Mouse (Mus musculus) subcutaneous adipose tissue, adult 2 months (tissue): ENCODE results near the gene Cacna1d. TPM values are rescaled to one million over a fixed set of nuclear protein-coding genes. Genes with fewer than 3 reads are reported as not detected.

Source experiments
- polyA plus RNA-seq: library from polyadenylated mRNA; depleted of rRNA; stranded (reverse); fragments of >200 nt; gene quantifications from 2 replicates; pipeline ENCODE4 v1.2.3, GENCODE M21; 2012; ENCODE audit warnings: low replicate concordance; rRNA removed

Gene Cacna1d
- 1.9 and 21.8 TPM in 2 replicates for polyA plus RNA-seq

DNA sequence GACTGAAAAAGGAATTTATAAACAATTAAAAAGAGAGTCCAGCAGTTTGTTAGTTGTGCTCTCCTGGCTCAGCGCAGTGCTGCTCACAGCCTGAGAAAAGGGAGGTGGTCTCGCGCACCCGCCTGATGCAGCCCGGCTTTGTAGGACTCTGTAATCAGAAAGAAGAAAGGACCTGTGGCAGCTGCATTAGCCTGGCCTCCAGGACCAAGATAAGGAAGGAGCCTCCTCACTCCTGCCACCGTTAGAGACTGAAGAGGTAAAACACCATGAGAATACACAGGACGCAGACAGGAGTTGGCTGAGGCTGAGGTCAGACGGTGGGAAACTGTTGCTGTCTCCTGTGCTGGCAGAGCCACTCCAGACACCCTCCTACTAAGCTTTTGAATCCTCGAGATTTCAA is at the start of gene Cacna1d:
Gene Cacna1d, minus strand, starts transcription at position 114 of the 400 bp plus-strand sequence.

DNA sequence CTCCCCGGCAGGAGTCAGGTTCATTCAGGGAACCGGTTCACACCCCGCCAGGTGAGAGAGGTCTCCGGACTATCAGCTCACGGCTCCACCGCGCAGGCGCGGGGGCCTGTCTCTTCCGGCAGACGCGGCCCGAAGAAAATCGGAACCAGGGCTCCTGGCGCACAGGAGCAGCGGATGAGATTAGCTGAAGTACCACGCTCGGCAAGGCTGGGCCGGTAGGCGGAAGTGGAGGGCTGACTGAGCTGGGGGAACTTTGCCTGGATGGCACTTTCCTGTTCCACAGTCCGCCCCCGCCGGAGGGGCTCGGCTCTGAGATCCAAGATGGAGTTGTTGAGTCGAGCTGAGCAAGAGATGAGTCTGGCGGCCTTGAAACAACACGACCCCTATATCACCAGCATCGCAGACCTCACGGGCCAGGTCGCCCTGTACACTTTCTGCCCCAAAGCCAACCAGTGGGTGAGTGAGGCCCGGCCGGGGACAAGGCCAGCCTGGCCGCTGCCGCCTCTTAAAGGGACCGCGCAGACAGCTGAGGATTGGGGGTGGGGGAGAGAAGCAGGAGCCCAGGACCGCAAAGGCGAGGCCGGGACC is 11.8 kb downstream of the Cacna1d start, which contains the start of gene Dcp1a:
Gene Dcp1a, plus strand, starts transcription at position 175 of the 588 bp plus-strand sequence.

DNA sequence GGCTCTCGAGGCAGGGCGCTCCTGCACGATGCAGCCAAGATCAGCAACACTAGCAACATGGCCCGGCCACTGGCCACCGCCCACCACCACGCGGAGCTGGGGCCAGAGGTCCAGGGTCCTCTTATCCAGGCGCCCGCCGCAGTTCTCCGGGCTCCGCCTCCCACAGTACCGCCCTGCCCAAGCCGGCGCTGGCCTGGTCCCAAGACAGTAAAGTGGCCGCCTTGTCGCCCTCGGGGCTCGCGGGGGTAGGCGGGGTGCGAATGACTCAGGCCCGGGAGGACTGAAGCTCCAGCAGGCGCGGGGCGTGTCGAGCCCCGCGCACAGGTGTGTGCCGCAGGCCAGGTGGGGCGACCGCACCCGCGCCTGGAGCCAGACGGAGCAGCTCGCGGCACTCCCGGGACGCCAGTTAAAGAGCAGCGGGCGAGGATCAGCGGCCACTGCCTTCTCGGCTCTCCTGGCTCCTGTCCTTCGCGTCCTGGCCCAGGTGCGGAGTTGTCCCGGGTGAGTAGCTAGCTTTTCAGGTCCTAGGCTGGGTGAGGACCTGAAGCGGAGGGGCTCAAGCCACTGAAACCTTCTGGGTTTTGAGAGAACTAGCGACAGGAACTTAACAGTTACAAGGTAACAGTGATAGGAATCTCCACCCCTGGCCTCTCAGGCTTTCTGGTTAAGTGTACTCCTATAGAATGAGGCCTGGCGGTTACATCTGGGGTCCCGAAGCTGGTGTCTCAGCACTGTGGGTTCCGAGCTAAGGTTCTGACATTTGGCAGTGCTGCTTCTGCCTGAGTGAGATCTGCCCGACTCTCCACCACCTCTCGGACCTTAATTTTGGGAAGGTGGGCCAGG is 482.3 kb downstream of the Cacna1d start, which contains the start of the genes Il17rb and Chdh:
Gene Il17rb, minus strand, starts transcription at position 164 of the 843 bp plus-strand sequence.
Gene Chdh, plus strand, starts transcription at position 291 of the 843 bp plus-strand sequence.

Other genes with a start within 250 kb of the Cacna1d start
- gene Dcp1a, start 11.9 kb downstream of the Cacna1d start, polyA plus RNA-seq, result 24.3 and 45.7 TPM in 2 replicates
- gene Tkt, start 56.9 kb upstream of the Cacna1d start, polyA plus RNA-seq, result 1,357 and 1,911 TPM in 2 replicates
- gene Prkcd, start 134.8 kb upstream of the Cacna1d start, polyA plus RNA-seq, result 67.0 and 122 TPM in 2 replicates
- gene Rft1, start 162.9 kb upstream of the Cacna1d start, polyA plus RNA-seq, result 29.2 and 30.9 TPM in 2 replicates
- 2.0 and 4.2 TPM in 2 replicates for gene Sfmbt1, start 223.4 kb upstream of the Cacna1d start, polyA plus RNA-seq